Mouse (Mus musculus): Measurements from ENCODE around the gene Dchs1. TPM values are rescaled to one million over a fixed set of nuclear protein-coding genes. Genes with fewer than 3 reads are reported as not detected.
A peak's percentile ranks its signal among the peaks of the same experiment; 100 is the strongest.

Dchs1 gene
- total and polyA plus RNA-seq, 2 experiments: 1.1 to 1.4 TPM

DNA sequence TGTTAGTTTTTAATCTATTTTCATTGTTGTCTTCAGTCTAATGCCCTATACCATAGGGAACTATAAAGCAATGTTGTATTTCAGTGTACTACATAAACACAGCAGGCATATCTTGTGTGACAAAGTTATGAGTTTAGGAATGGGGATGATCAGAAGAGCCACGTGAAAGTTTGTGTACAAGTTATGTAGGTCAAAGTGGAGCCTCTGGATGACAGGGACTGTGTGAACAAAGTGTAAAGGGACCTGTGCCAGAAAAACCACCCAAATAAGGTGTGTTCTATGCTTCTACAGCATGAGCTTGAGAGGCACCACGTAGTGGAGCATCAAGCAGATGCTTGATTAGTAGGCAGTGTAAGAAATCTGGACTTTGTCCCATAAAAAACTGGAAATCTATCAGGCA is 19.3 kb upstream of the Dchs1 start:
- peaks cover 12% of the 10 kb centered on the region for H3K4me1 ChIP-seq (ENCODE audit: control insufficient read depth, insufficient read depth, low read length)
- H3K27me3 ChIP-seq (ENCODE audit: control insufficient read depth, insufficient read depth, low read length): no peaks in the 10 kb centered on the region
- TF ChIP-seq CTCF (IDR thresholded peaks at IDR 0.05; ENCODE audit: low read depth, low read length) (no peak), POLR2A (IDR thresholded peaks at IDR 0.05; ENCODE audit: extremely low read depth, insufficient read depth, low read length) (no peak)
- peaks cover 6% of the 10 kb centered on the region; the same call in 1 of the 2 replicates for H3K36me3 ChIP-seq (ENCODE audit: control insufficient read depth, insufficient read depth, low read length)
- H3K4me3 ChIP-seq (ENCODE audit: insufficient read depth, low read depth, low read length): no peak overlapping the region
- H3K27ac ChIP-seq (replicated peaks; ENCODE audit: insufficient read depth, low read depth, low read length): no peak overlapping the region
- 12% methylated on average over 2 of the region's 2 CpGs for WGBS
- DNase-seq (ENCODE audit: extremely low read depth, low read depth, low spot score): peak; percentile 86
- H3K9ac ChIP-seq (ENCODE audit: low read depth, low read length): no peak overlapping the region
- H3K79me2 ChIP-seq (ENCODE audit: control insufficient read depth, insufficient read depth, low read length): peaks cover 6% of the 10 kb centered on the region; the same call in 1 of the 2 replicates

DNA sequence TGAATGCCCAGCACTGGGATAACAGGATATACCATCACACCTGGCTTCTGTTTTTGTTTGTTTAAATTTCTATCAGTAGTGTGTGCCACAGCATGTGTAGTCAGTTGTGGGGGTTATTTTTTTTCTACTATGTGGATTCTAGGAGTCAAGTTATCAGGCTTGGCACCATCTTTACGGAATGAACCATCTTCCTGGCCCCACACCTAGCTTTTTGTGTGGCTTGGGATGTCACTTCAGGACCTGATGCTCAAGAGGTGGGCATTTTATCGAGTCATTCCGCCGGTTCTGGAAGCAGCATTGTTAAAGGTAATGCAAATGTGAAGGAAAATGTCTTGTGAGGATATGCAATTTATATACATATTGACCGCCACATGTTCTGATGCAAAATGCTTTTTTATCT is 18.7 kb upstream of the Dchs1 start:
- no peak overlapping the region for H3K4me3 ChIP-seq (ENCODE audit: insufficient read depth, low read depth, low read length)
- no peak overlapping the region for H3K9ac ChIP-seq (ENCODE audit: low read depth, low read length)
- DNase-seq (ENCODE audit: extremely low read depth, low read depth, low spot score): no peak
- peaks cover 6% of the 10 kb centered on the region; the same call in 1 of the 2 replicates for H3K79me2 ChIP-seq (ENCODE audit: control insufficient read depth, insufficient read depth, low read length)
- H3K27ac ChIP-seq (replicated peaks; ENCODE audit: insufficient read depth, low read depth, low read length): no peak overlapping the region
- 77% methylated on average over 5 of the region's 5 CpGs for WGBS
- TF ChIP-seq POLR2A (IDR thresholded peaks at IDR 0.05; ENCODE audit: extremely low read depth, insufficient read depth, low read length): no peak
- TF ChIP-seq CTCF (IDR thresholded peaks at IDR 0.05; ENCODE audit: low read depth, low read length): no peak
- H3K27me3 ChIP-seq (ENCODE audit: control insufficient read depth, insufficient read depth, low read length): no peaks in the 10 kb centered on the region
- peaks cover 6% of the 10 kb centered on the region; the same call in 1 of the 2 replicates for H3K36me3 ChIP-seq (ENCODE audit: control insufficient read depth, insufficient read depth, low read length)
- H3K4me1 ChIP-seq (ENCODE audit: control insufficient read depth, insufficient read depth, low read length): peaks cover 14% of the 10 kb centered on the region

DNA sequence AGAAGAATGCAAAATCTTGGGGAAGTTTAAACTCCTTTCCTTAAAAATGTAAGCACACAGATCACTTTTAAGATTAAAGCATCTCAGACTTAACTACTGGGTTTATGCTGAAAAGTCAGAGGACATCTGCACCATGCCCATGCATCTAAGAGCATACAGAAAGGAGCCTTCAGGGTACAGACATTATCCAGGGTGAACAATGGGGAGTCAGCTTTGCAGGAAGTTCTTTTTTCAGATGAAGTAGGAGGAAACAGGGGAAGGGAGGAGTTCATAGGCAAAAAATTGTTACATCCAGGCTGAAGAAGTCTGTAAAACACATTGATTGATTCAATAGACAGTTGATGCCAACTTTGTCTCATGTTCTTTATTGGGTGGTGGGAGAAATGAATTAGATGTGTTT is 16.0 kb upstream of the Dchs1 start:
- Histone ChIP-seq H3K4me3 (ENCODE audit: insufficient read depth, low read depth, low read length) (no peak overlapping the region), H3K27ac (replicated peaks; ENCODE audit: insufficient read depth, low read depth, low read length) (no peak overlapping the region), H3K79me2 (ENCODE audit: control insufficient read depth, insufficient read depth, low read length) (no peaks in the 10 kb centered on the region), H3K27me3 (ENCODE audit: control insufficient read depth, insufficient read depth, low read length) (no peaks in the 10 kb centered on the region), H3K4me1 (ENCODE audit: control insufficient read depth, insufficient read depth, low read length) (peaks cover 7% of the 10 kb centered on the region; the same call in 1 of the 2 replicates), H3K36me3 (ENCODE audit: control insufficient read depth, insufficient read depth, low read length) (no peaks in the 10 kb centered on the region), H3K9ac (ENCODE audit: low read depth, low read length) (no peak overlapping the region)
- no peak for DNase-seq (ENCODE audit: extremely low read depth, low read depth, low spot score)
- TF ChIP-seq CTCF (IDR thresholded peaks at IDR 0.05; ENCODE audit: low read depth, low read length) (no peak), POLR2A (IDR thresholded peaks at IDR 0.05; ENCODE audit: extremely low read depth, insufficient read depth, low read length) (no peak)

DNA sequence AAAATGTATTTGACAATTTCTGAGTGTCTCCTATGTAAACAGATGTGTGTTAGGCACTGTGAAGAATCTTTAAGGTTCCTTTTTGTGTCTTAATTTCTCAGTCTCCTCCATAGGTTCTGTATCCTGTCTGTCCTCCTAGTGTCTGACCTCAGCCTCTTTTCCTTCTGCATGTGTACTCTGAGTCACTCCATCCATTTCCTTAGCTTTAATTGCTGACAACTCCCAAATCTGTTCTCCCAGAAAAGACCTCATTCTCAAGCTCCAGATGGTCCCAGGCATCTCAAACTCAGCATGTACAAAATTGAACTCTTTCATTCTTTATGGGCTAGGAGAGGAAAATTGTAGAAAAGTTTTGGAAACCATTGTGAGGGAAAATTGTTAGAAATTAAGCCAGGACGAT is 15.3 kb upstream of the Dchs1 start:
- WGBS: 40% methylated on average over 1 of the region's 1 CpGs
- Histone ChIP-seq H3K79me2 (ENCODE audit: control insufficient read depth, insufficient read depth, low read length) (no peaks in the 10 kb centered on the region), H3K4me3 (ENCODE audit: insufficient read depth, low read depth, low read length) (no peak overlapping the region), H3K27me3 (ENCODE audit: control insufficient read depth, insufficient read depth, low read length) (no peaks in the 10 kb centered on the region), H3K9ac (ENCODE audit: low read depth, low read length) (no peak overlapping the region), H3K36me3 (ENCODE audit: control insufficient read depth, insufficient read depth, low read length) (no peaks in the 10 kb centered on the region), H3K27ac (replicated peaks; ENCODE audit: insufficient read depth, low read depth, low read length) (no peak overlapping the region), H3K4me1 (ENCODE audit: control insufficient read depth, insufficient read depth, low read length) (peaks cover 5% of the 10 kb centered on the region; the same call in 1 of the 2 replicates)
- no peak for TF ChIP-seq POLR2A (IDR thresholded peaks at IDR 0.05; ENCODE audit: extremely low read depth, insufficient read depth, low read length)
- no peak for TF ChIP-seq CTCF (IDR thresholded peaks at IDR 0.05; ENCODE audit: low read depth, low read length)
- DNase-seq (ENCODE audit: extremely low read depth, low read depth, low spot score): no peak

DNA sequence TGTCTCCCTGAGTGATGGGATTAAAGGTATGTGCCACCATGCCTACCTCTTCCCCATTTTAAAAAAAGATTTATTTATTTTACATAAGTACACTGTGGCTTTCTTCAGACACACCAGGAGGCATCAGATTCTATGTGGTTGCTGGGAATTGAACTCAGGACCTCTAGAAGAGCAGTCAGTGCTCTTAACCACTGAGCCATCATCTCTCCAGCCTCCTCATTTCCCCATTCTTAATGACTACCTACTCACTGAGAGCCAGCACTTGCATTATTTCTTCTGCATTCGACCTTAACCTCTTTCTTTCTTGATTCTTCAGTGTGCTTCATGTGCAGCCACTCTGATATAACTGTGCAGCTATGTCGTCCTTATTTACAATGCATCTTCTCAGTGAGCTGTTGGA is 14.9 kb upstream of the Dchs1 start:
- peaks cover 4% of the 10 kb centered on the region; the same call in 1 of the 2 replicates for H3K4me1 ChIP-seq (ENCODE audit: control insufficient read depth, insufficient read depth, low read length)
- no peaks in the 10 kb centered on the region for H3K27me3 ChIP-seq (ENCODE audit: control insufficient read depth, insufficient read depth, low read length)
- H3K36me3 ChIP-seq (ENCODE audit: control insufficient read depth, insufficient read depth, low read length): no peaks in the 10 kb centered on the region
- 46% methylated on average over 2 of the region's 2 CpGs for WGBS
- no peaks in the 10 kb centered on the region for H3K79me2 ChIP-seq (ENCODE audit: control insufficient read depth, insufficient read depth, low read length)
- no peak for DNase-seq (ENCODE audit: extremely low read depth, low read depth, low spot score)
- H3K4me3 ChIP-seq (ENCODE audit: insufficient read depth, low read depth, low read length): no peak overlapping the region
- no peak overlapping the region for H3K27ac ChIP-seq (replicated peaks; ENCODE audit: insufficient read depth, low read depth, low read length)
- H3K9ac ChIP-seq (ENCODE audit: low read depth, low read length): no peak overlapping the region
- TF ChIP-seq CTCF (IDR thresholded peaks at IDR 0.05; ENCODE audit: low read depth, low read length): no peak
- TF ChIP-seq POLR2A (IDR thresholded peaks at IDR 0.05; ENCODE audit: extremely low read depth, insufficient read depth, low read length): no peak

DNA sequence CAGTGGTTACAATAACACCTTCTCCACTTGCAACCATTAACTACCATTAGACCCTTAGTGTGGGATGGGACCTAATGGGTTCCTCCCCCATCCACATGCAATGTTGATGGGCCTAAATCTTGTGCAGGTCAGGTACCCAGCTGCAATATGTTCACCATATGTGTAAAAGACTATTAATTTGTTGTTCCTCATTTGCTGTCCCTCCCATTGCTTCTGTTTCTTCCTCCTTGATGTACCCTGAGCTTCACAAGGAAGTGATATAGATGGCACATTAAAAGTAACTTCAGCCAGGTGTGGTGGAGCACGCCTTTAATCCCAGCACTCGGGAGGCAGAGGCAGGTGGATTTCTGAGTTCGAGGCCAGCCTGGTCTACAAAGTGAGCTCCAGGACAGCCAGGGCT is 9.5 kb upstream of the Dchs1 start:
- Histone ChIP-seq H3K36me3 (ENCODE audit: control insufficient read depth, insufficient read depth, low read length) (no peaks in the 10 kb centered on the region), H3K9ac (ENCODE audit: low read depth, low read length) (no peak overlapping the region), H3K79me2 (ENCODE audit: control insufficient read depth, insufficient read depth, low read length) (no peaks in the 10 kb centered on the region), H3K27me3 (ENCODE audit: control insufficient read depth, insufficient read depth, low read length) (no peaks in the 10 kb centered on the region), H3K4me3 (ENCODE audit: insufficient read depth, low read depth, low read length) (no peak overlapping the region), H3K4me1 (ENCODE audit: control insufficient read depth, insufficient read depth, low read length) (peaks cover 2% of the 10 kb centered on the region; the same call in 1 of the 2 replicates), H3K27ac (replicated peaks; ENCODE audit: insufficient read depth, low read depth, low read length) (no peak overlapping the region)
- TF ChIP-seq POLR2A (IDR thresholded peaks at IDR 0.05; ENCODE audit: extremely low read depth, insufficient read depth, low read length): no peak
- no peak for TF ChIP-seq CTCF (IDR thresholded peaks at IDR 0.05; ENCODE audit: low read depth, low read length)
- DNase-seq (ENCODE audit: extremely low read depth, low read depth, low spot score): no peak
- WGBS: 82% methylated on average over 3 of the region's 3 CpGs

All from liver, adult 2 months (tissue).